8 mouse cellular contexts compared by ENCODE assay signal in genomic region chr9:29750371-29751014, GRCm38 (mm10).
DNase-seq lines count a peak whose midpoint lies in the region; ATAC-seq lines count a peak whose summit lies in the region.

No protein-coding gene starts in this region.

- H3K9me3 ChIP-seq in forebrain, embryonic 12.5 days: no peaks in the 10 kb centered on the region
- H3K9me3 ChIP-seq in stomach, embryonic 16.5 days (replicated peaks; ENCODE audit: control insufficient read depth, low read length): peaks cover 4% of the 10 kb centered on the region; the same call in 1 of the 2 replicates

- H3K9ac ChIP-seq in forebrain, embryonic 12.5 days: no peak overlapping the region
- H3K9ac ChIP-seq in stomach, embryonic 16.5 days (ENCODE audit: low read length): peak overlapping the region; percentile 58

- H3K4me3 ChIP-seq in forebrain, embryonic 12.5 days (replicated peaks): peak overlapping the region; percentile 23
- peak overlapping the region; percentile 34 for H3K4me3 ChIP-seq in stomach, embryonic 16.5 days (replicated peaks; ENCODE audit: low read length)

- H3K36me3 ChIP-seq in forebrain, embryonic 12.5 days (replicated peaks): no peaks in the 10 kb centered on the region
- no peaks in the 10 kb centered on the region for H3K36me3 ChIP-seq in stomach, embryonic 16.5 days (ENCODE audit: control insufficient read depth, insufficient read depth, low read length)

- H3K27me3 ChIP-seq in forebrain, embryonic 12.5 days: no peaks in the 10 kb centered on the region; the same call in 1 of the 2 replicates
- no peaks in the 10 kb centered on the region for H3K27me3 ChIP-seq in stomach, embryonic 16.5 days (ENCODE audit: control insufficient read depth, insufficient read depth, low read length)

- peaks cover 20% of the 10 kb centered on the region for H3K4me1 ChIP-seq in forebrain, embryonic 12.5 days
- H3K4me1 ChIP-seq in stomach, embryonic 16.5 days (ENCODE audit: control insufficient read depth, insufficient read depth, low read length): 0 out of 2 replicates have a peak, but pooled peaks cover 7% of the 10 kb centered on the region

- DNase-seq in ovary, postnatal 14 days (ENCODE audit: low spot score): peak; percentile 15
- no peak for DNase-seq in ovary, postnatal 10 days (ENCODE audit: low spot score)
- DNase-seq in left cerebral cortex, adult 18-20 months (ENCODE audit: low spot score in 2 of 2): peak; percentile 49 to 75
- DNase-seq in lung, postnatal 25 days (ENCODE audit: low spot score): peak; percentile 35
- no peak for DNase-seq in adipocyte (ENCODE audit: low spot score)

- H3K27ac ChIP-seq in forebrain, embryonic 12.5 days: peak overlapping the region; percentile 56; the same call in 1 of the 2 replicates
- H3K27ac ChIP-seq in stomach, embryonic 16.5 days (ENCODE audit: low read length): peak overlapping the region; percentile 20; the same call in 1 of the 2 replicates

- WGBS in forebrain, embryonic 12.5 days: 14% methylated on average over 15 of the region's 15 CpGs
- 13% methylated on average over 15 of the region's 15 CpGs for WGBS in stomach, embryonic 16.5 days

- H3K4me2 ChIP-seq in forebrain, embryonic 12.5 days: peak overlapping the region; percentile 50
- peak overlapping the region; percentile 55 for H3K4me2 ChIP-seq in stomach, embryonic 16.5 days (ENCODE audit: low read depth, low read length)

- ATAC-seq in forebrain, embryonic 12.5 days (ENCODE audit: low FRiP score): peak; percentile 61
- ATAC-seq in hematopoietic stem cell, adult 5-6 weeks (replicated peaks in 1 of 2; ENCODE audit: insufficient read depth in 1 of 2, low FRiP score in 2 of 2, low TSS enrichment in 1 of 2, low read depth in 1 of 2, poor library complexity in 2 of 2, severe bottlenecking in 2 of 2): peak; percentile 77 to 83
- peak; percentile 47; the same call in 1 of the 2 replicates for ATAC-seq in stomach, embryonic 16.5 days (ENCODE audit: insufficient read depth, low FRiP score)

Comparison
In these comparisons a context has a peak if more than half of its experiments do, and no peak if none do; other contexts are left out.
1. DNase-seq: peak in ovary, postnatal 14 days (single experiment), left cerebral cortex, adult 18-20 months (2 of 2) and lung, postnatal 25 days (single experiment); none in ovary, postnatal 10 days (single experiment) and adipocyte (single experiment).
2. Peak in every context shown above with its lines, with median percentiles within 50 percentile points of each other: ATAC-seq.